Mouse (Mus musculus) intestine, embryonic 15.5 days (tissue): ENCODE measurements around the gene Cdhr5. TPM values are rescaled to one million over a fixed set of nuclear protein-coding genes. Genes with fewer than 3 reads are reported as not detected.
A peak's percentile ranks its signal among the peaks of the same experiment; 100 is the strongest.

Experiments used
- ATAC-seq: fragments of 200-750 bp; cut with Nextera tagmentation; 2 replicates; pipeline ENCODE4 v1.8.0; 2017; ENCODE audit warnings: moderate TSS enrichment, moderate library complexity
- H3K27ac ChIP-seq: fragments of 300-500 bp; sonication (generic); 2 replicates; pipeline ENCODE4 v1.5.1; 2015; ENCODE audit warnings: mild to moderate bottlenecking, inconsistent platforms
- H3K27me3 ChIP-seq: fragments of 300-500 bp; sonication (generic); replicated peaks from 2 replicates; pipeline ENCODE4 v1.6.1; 2015; ENCODE audit warnings: inconsistent platforms
- H3K36me3 ChIP-seq: fragments of 300-500 bp; sonication (generic); 2 replicates; pipeline ENCODE4 v1.6.1; 2015; ENCODE audit warnings: inconsistent platforms
- H3K4me1 ChIP-seq: fragments of 300-500 bp; sonication (generic); replicated peaks from 2 replicates; pipeline ENCODE4 v1.6.1; 2015; ENCODE audit warnings: inconsistent platforms
- H3K4me2 ChIP-seq: fragments of 300-500 bp; sonication (generic); replicated peaks from 2 replicates; pipeline ENCODE4 v1.6.1; 2015; ENCODE audit warnings: mild to moderate bottlenecking, inconsistent platforms
- H3K4me3 ChIP-seq: fragments of 300-500 bp; sonication (generic); replicated peaks from 2 replicates; pipeline ENCODE4 v1.5.1; 2015; ENCODE audit warnings: inconsistent platforms
- H3K9ac ChIP-seq: fragments of 300-500 bp; sonication (generic); 2 replicates; pipeline ENCODE4 v1.6.1; 2015; ENCODE audit warnings: inconsistent platforms
- H3K9me3 ChIP-seq: fragments of 300-500 bp; sonication (generic); 2 replicates; pipeline ENCODE4 v1.6.1; 2016; ENCODE audit warnings: inconsistent platforms
- WGBS: fragments of 180-500 bp; shearing (Covaris S2); methylation state at CpG from one replicate; pipeline ENCODE4 v1.1.7; 2015; 5-methylcytosine and 5-hydroxymethylcytosine counted together
- polyA plus RNA-seq: library from polyadenylated mRNA; unstranded; fragments of >200 nt; fragmentation: Nextera tagmentation; extraction: Ambion mirVana; gene quantifications from 2 replicates; pipeline ENCODE4 v1.2.1, GENCODE M21; 2015

The Cdhr5 gene
- polyA plus RNA-seq, 1 experiment from 2014 or later, result 75.8 TPM

DNA sequence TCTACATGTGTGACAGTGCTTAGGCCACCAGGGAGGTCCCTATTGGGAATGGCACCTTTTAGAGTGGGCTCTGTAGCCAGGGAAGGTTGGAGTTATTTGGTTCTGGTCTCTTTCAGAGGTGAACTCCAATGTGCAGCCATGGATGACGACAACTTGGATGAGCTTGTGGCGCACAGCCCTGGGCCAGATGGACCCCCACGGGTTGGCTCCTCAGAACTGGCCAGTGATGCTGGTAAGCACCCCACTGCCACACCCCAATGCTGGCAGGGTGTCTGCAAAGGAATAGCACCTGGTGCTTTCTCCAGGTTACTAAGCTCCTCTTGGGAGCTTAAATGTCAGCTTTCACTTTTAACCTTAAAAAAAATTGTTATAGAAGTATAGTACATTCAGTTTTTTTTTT, 45.5 kb downstream of the Cdhr5 start:
- H3K4me2 ChIP-seq, result no peak overlapping the region
- H3K4me3 ChIP-seq, result no peak overlapping the region
- no peak for ATAC-seq
- H3K36me3 ChIP-seq, result peaks cover 28% of the 10 kb centered on the region
- peaks cover 13% of the 10 kb centered on the region for H3K4me1 ChIP-seq
- no peaks in the 10 kb centered on the region for H3K27me3 ChIP-seq
- no peak overlapping the region for H3K27ac ChIP-seq
- no peak overlapping the region for H3K9ac ChIP-seq
- WGBS, result 96% methylated on average over 3 of the region's 3 CpGs
- H3K9me3 ChIP-seq, result no peaks in the 10 kb centered on the region

DNA sequence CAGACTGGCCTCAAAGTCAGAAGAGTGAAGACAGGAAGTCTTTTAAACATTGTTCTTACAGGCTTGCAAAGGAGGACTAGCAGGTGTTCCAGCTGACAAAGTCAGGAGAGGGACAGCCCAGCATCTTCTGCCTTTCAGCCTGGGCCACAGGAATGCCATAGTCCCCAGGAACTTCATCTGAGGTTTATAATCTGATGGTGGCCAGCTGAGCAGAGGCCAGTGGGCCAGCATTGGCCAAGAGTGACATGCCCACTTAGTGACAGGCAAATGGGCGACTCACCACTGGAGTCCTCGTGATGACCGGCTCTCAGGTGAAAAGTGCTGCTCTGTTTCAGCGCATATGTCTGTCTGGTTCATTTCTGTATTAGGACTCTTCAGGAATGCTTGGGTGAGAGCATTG, 46.0 kb downstream of the Cdhr5 start:
- no peaks in the 10 kb centered on the region for H3K27me3 ChIP-seq
- peaks cover 25% of the 10 kb centered on the region for H3K36me3 ChIP-seq
- peak overlapping the region; percentile 3; the same call in 1 of the 2 replicates for H3K4me2 ChIP-seq
- H3K9ac ChIP-seq, result no peak overlapping the region
- H3K4me1 ChIP-seq, result peaks cover 13% of the 10 kb centered on the region
- no peak overlapping the region for H3K27ac ChIP-seq
- ATAC-seq, result no peak
- WGBS, result 91% methylated on average over 4 of the region's 4 CpGs
- no peaks in the 10 kb centered on the region for H3K9me3 ChIP-seq
- no peak overlapping the region for H3K4me3 ChIP-seq

DNA sequence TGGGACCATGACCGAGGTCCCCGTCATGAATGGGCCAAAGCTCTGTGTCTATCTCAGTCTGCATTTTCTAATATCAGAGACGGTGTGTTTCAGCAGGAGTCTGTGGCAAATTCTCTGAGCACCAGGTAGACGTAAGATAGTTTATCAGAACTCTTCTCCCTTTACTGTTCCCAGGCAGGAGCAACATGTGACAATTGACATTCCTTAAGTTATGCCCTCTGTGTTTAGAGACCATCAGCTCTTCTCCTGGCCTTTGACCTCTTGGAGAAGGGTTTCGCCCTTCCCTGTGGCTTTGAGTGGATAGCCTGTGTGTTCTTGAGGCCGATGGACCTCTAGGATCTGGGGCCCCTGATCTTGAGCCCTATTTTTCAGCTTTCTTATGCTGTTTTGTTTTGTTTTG, 46.9 kb downstream of the Cdhr5 start:
- H3K27ac ChIP-seq, result no peak overlapping the region
- H3K9me3 ChIP-seq, result no peaks in the 10 kb centered on the region
- no peaks in the 10 kb centered on the region for H3K27me3 ChIP-seq
- H3K9ac ChIP-seq, result peak overlapping the region; percentile 80
- H3K4me2 ChIP-seq, result peak overlapping the region; percentile 71
- peaks cover 13% of the 10 kb centered on the region for H3K4me1 ChIP-seq
- H3K4me3 ChIP-seq, result peak overlapping the region; percentile 93
- 44% methylated on average over 6 of the region's 6 CpGs for WGBS
- ATAC-seq, result no peak
- H3K36me3 ChIP-seq, result peaks cover 22% of the 10 kb centered on the region

DNA sequence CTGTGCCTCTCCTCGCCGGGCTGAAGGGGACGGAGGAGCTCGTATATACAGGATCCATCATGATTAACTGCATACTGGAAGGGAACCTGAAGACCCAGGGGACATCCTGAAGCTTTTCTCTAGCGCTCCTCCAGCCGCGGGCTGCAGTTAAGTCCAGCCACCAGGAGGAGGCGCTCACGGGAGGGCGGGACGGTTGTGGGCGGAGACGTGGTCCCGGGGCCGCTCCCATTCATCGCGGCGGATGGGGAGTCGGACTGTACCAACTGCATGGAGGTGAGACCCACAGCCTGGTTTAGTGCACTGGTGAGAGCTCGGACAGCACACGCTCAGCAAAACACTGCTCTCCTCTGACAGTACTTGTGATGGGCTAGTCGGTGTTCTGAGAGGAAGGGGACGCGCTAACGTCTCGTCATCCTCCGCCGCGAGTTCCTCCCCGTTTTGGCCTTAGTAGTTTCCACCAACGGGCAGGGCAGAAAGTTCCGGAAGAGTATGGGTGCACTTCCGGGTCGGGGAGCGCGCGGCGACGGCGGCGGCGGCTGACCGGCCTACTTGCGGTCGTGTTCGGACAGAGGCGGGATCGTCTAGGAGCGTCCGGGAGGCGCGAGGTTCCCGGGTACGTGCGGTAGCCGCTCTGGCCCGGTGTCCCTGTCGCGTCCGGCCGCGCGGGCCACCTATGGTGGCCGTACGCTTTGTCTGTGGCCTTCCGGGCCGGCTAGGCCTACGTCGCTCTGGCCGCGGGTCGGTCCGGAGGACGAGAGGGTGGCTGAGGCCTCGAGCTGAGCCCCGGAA, 48.1 kb downstream of the Cdhr5 start, which contains the start of gene Phrf1:
Phrf1 (plus strand) TSS at position 506 of the 789 bp plus-strand sequence.
- Histone ChIP-seq H3K36me3 (peaks cover 14% of the 10 kb centered on the region), H3K4me1 (peaks cover 13% of the 10 kb centered on the region), H3K27ac (peak within 1 kb of the TSS; percentile 93), H3K9me3 (no peaks in the 10 kb centered on the region), H3K4me2 (peak within 1 kb of the TSS; percentile 71), H3K9ac (peak within 1 kb of the TSS; percentile 80), H3K4me3 (peak within 1 kb of the TSS; percentile 93), H3K27me3 (no peaks in the 10 kb centered on the region)
- ATAC-seq, result peak; percentile 96
- under 1% methylated on average over 76 of the region's 76 CpGs for WGBS

DNA sequence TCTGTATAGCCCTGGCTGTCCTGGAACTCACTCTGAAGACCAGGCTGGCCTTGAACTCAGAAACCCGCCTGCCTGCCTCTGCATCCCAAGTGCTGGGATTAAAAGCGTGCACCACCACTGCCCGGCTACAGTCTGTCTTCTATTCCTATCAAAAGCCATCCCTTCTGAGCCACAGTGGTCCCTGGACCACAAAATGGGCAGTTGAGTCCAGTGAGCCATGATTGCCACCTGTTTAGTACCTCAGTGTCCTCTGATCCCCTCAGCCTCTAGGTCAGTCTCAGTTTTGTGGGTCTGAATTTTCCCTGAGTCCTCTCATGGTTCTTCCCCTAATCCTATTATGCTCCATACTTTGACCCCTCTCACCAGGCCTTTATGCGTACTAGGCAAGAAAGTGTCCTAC, 48.8 kb downstream of the Cdhr5 start:
- Histone ChIP-seq H3K9ac (0 out of 2 replicates have a peak overlapping the region, but pooled peaks have one; percentile 80), H3K27me3 (no peaks in the 10 kb centered on the region), H3K27ac (0 out of 2 replicates have a peak overlapping the region, but pooled peaks have one; percentile 93), H3K4me3 (peak overlapping the region; percentile 93; the same call in 1 of the 2 replicates), H3K9me3 (no peaks in the 10 kb centered on the region), H3K4me1 (peaks cover 17% of the 10 kb centered on the region), H3K36me3 (peaks cover 13% of the 10 kb centered on the region), H3K4me2 (no peak overlapping the region)
- ATAC-seq, result 0 out of 2 replicates have a peak, but pooled peaks have one; percentile 10
- WGBS, result 74% methylated on average over 4 of the region's 4 CpGs

DNA sequence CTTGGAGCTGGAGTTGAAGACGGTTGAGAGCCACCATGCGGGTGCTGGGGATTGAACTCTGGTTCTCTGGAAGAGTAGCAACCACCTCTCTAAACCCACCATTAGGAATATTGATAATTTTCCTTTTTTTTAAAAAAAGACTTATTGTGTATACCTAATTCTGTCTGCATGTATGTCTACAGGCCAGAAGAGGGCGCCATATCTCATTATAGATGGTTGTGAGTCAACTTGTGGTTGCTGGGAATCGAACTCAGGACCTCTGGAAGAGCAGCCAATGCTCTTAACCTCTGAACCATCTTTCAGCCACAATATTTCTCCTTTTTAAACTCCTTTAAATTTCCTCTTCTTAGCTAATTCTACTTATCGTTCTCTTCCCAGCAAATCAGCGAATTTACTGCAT, 50.1 kb downstream of the Cdhr5 start:
- no peak for ATAC-seq
- Histone ChIP-seq H3K4me3 (no peak overlapping the region), H3K9me3 (no peaks in the 10 kb centered on the region), H3K27ac (no peak overlapping the region), H3K4me1 (peaks cover 26% of the 10 kb centered on the region), H3K36me3 (peaks cover under 1% of the 10 kb centered on the region; the same call in 1 of the 2 replicates), H3K4me2 (no peak overlapping the region), H3K9ac (no peak overlapping the region), H3K27me3 (no peaks in the 10 kb centered on the region)
- 88% methylated on average over 6 of the region's 6 CpGs for WGBS

DNA sequence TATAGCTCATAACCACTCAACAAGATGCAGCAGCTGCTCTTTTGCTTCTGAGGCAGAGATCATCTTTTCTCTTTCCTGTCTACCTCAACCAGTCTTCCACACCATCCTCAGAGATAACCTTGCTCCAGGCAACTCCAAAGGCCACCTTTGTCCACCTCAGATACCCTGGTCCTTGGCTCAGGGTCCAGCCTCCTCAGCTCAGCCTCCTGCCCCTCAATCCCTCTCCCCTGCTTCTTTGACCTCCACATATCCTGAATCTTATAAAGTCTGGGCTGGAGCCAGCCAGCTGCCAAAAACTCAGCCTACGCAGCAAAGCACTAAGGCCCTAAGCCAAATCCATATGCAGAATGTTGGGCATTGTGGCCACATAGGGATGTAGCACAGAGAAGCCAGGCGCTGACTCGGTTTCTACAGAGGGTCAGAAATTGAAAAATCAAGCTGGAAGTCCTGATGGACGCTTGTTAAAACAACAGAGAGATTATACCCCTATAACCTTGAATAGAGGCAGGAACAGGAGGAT, 53.8 kb downstream of the Cdhr5 start:
- H3K4me2 ChIP-seq, result peak overlapping the region; percentile 83
- H3K9me3 ChIP-seq, result no peaks in the 10 kb centered on the region
- ATAC-seq, result no peak
- 0 out of 2 replicates have a peak overlapping the region, but pooled peaks have one; percentile 17 for H3K9ac ChIP-seq
- peaks cover 4% of the 10 kb centered on the region; the same call in 1 of the 2 replicates for H3K36me3 ChIP-seq
- H3K27ac ChIP-seq, result peak overlapping the region; percentile 91
- no peaks in the 10 kb centered on the region for H3K27me3 ChIP-seq
- H3K4me1 ChIP-seq, result peaks cover 42% of the 10 kb centered on the region
- WGBS, result 81% methylated on average over 4 of the region's 4 CpGs
- H3K4me3 ChIP-seq, result no peak overlapping the region

DNA sequence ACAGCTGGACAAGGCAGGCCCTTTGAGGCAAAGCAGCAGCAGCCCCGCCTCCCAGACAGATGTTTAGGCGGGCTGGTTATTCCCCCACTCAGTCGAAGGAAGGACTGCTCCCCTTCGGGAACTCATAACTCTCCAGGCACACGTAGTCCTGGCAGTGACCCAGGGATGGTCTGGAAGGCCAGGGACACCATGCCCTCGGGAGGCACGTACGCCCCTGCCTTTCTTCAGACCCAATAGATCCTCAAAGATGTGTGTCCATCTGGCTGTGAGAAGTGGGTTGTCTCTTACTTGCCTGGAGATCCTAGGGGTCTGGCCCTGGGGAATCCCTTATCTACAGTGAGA, 54.5 kb downstream of the Cdhr5 start:
- Histone ChIP-seq H3K9me3 (no peaks in the 10 kb centered on the region), H3K36me3 (peaks cover 4% of the 10 kb centered on the region; the same call in 1 of the 2 replicates), H3K27me3 (no peaks in the 10 kb centered on the region), H3K4me3 (peak overlapping the region; percentile 64), H3K9ac (peak overlapping the region; percentile 17), H3K27ac (peak overlapping the region; percentile 91), H3K4me1 (peaks cover 49% of the 10 kb centered on the region), H3K4me2 (peak overlapping the region; percentile 83)
- ATAC-seq, result no peak
- 10% methylated on average over 8 of the region's 8 CpGs for WGBS

DNA sequence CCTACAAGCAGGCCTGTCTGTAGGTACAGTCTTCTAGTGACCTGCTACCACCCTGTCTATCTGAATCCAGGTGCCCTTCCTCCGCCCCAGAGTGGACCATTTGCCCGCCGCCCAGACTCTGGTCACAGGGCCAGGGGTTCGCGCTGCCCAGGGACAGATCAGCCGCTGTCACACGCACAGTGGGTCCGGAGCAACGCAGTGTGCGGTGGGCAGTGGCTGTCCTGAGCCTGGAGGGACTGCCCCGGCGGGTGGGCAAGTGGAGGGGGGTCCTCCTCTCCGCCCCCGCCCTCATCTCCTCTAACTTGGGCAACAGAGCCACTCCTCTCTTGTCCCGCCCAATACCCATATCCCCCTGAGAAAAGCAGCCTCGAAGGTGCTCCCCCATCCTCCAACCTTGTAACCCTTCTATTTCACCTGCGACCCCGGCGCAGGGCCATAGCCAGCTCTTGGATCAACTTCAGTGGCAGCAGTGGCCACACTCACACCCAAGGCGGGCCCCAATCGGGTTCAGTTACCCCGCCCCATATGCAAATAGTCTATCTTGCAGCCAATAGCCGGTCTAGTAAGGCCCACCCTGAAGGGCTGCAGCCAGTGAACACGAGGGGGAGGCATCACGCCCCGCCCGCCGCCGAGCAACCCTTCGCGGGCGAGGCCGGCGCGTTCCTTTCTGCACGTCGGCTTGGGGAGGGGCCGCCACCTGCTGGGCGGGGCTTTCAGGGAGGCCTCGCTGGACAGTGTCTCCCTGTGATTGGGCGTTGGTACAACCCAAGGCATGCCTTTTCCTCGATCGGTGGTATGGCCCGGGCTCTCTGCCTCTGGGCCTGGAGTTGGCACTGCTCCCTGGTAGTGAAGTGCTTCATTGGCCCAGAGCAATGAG, 55.1 kb downstream of the Cdhr5 start:
- H3K4me1 ChIP-seq, result peaks cover 54% of the 10 kb centered on the region
- H3K4me2 ChIP-seq, result peak overlapping the region; percentile 83
- H3K27ac ChIP-seq, result peak overlapping the region; percentile 91
- H3K9ac ChIP-seq, result peak overlapping the region; percentile 85
- peak; percentile 97 for ATAC-seq
- H3K4me3 ChIP-seq, result peak overlapping the region; percentile 64
- WGBS, result 3% methylated on average over 44 of the region's 44 CpGs
- H3K27me3 ChIP-seq, result no peaks in the 10 kb centered on the region
- peaks cover 4% of the 10 kb centered on the region; the same call in 1 of the 2 replicates for H3K36me3 ChIP-seq
- no peaks in the 10 kb centered on the region for H3K9me3 ChIP-seq

DNA sequence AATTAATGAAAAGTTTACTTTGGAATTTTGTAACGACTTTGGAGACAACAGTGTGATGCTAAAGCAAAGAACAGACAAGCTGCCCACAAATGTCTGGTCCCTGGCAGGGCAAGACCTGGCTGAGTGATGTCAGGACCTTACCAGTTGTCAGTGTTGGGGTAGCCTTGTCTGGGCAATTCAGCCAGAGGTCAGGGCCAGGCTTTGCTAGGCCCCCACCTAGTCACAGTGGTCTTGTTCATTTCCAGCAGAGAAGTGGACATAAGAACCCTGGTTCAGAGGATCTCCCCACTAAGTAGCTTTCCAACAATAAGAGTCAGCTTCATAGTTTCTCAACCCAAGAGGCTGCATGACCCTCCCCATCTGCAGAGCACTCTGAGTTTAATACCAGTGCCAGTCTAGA, 56.2 kb downstream of the Cdhr5 start:
- peak overlapping the region; percentile 82; the same call in 1 of the 2 replicates for H3K27ac ChIP-seq

DNA sequence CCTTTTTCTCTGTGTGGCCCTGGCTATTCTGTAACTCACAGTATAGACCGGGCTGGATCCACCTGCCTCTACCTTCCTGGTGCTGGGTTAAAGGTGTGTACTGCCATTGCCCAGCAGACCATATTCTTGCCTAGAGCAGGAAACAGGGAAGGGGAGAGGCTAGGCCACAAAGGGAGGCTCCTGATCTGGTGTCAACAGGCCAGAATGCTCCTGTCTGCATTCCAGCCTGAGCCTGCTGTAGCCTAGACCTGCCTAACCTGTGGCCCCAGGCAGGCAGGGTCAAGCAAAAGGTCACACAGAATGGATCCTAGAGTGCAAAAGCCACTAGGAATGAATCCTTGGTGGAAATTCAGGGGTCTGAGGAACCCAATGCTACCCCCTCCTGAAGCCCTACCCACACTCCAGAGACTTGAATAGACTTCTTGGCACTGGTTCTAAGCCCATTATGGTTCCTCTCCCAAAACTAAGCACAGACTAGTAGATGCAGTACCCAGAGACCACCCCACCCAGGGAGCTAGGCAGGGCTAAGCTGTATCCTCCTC, 57.0 kb downstream of the Cdhr5 start:
- no peak overlapping the region for H3K27ac ChIP-seq
- peak overlapping the region; percentile 83 for H3K4me2 ChIP-seq
- peak overlapping the region; percentile 2; the same call in 1 of the 2 replicates for H3K9ac ChIP-seq
- peaks cover 4% of the 10 kb centered on the region; the same call in 1 of the 2 replicates for H3K36me3 ChIP-seq
- ATAC-seq, result no peak
- peaks cover 62% of the 10 kb centered on the region for H3K4me1 ChIP-seq
- no peaks in the 10 kb centered on the region for H3K9me3 ChIP-seq
- WGBS, result 94% methylated on average over 1 of the region's 1 CpGs
- no peaks in the 10 kb centered on the region for H3K27me3 ChIP-seq
- no peak overlapping the region for H3K4me3 ChIP-seq

More for the DNA sequence above, 56.2 kb downstream of the Cdhr5 start:
- 70% methylated on average over 1 of the region's 1 CpGs for WGBS
- peaks cover 4% of the 10 kb centered on the region; the same call in 1 of the 2 replicates for H3K36me3 ChIP-seq
- no peak for ATAC-seq
- peaks cover 58% of the 10 kb centered on the region for H3K4me1 ChIP-seq
- H3K27me3 ChIP-seq, result no peaks in the 10 kb centered on the region
- no peaks in the 10 kb centered on the region for H3K9me3 ChIP-seq
- H3K4me2 ChIP-seq, result peak overlapping the region; percentile 83
- peak overlapping the region; percentile 64 for H3K4me3 ChIP-seq
- peak overlapping the region; percentile 85; the same call in 1 of the 2 replicates for H3K9ac ChIP-seq
